Mouse (Mus musculus) testis, adult 2 months (tissue): ENCODE measurements around the gene Vkorc1l1.

ENCODE experiments used
- CTCF ChIP-seq: fragments of 200-500 bp; IDR thresholded peaks from 2 replicates; pipeline ENCODE4 v1.5.1; 2012; ENCODE audit warnings: low read depth, mild to moderate bottlenecking, inconsistent platforms, low read length, moderate library complexity; ENCODE audit not compliant: control insufficient read depth, insufficient read depth, insufficient replicate concordance
- POLR2A ChIP-seq: fragments of 200-500 bp; IDR thresholded peaks from 2 replicates; pipeline ENCODE4 v1.6.1; 2012; ENCODE audit warnings: low read depth, mild to moderate bottlenecking, inconsistent platforms, low read length, moderate library complexity; ENCODE audit not compliant: control insufficient read depth

- TF ChIP-seq CTCF (no peak), POLR2A (no peak)
Observed at GRCm38 (mm10) chr5:130009784-130010183, 68.0 kb downstream of the Vkorc1l1 start.
